Mouse (Mus musculus) heart, embryonic 11.5 days (tissue): ENCODE data around the gene Casp9. TPM values are rescaled to one million over a fixed set of nuclear protein-coding genes. Genes with fewer than 3 reads are reported as not detected.

Source experiments
- ATAC-seq: fragments of 200-750 bp; cut with Nextera tagmentation; replicated peaks from 2 replicates; pipeline ENCODE4 v1.8.0; 2017; ENCODE audit warnings: moderate library complexity; ENCODE audit not compliant: insufficient number of reproducible peaks, low FRiP score, low TSS enrichment
- H3K27ac ChIP-seq: fragments of 300-500 bp; sonication (generic); 2 replicates; pipeline ENCODE4 v1.5.1; 2014; ENCODE audit warnings: mild to moderate bottlenecking, low read depth, low read length
- H3K27me3 ChIP-seq: fragments of 300-500 bp; sonication (generic); 2 replicates; pipeline ENCODE4 v1.6.1; 2014; ENCODE audit warnings: mild to moderate bottlenecking, low read length, mixed read lengths; ENCODE audit not compliant: control insufficient read depth, insufficient read depth
- H3K36me3 ChIP-seq: fragments of 300-500 bp; sonication (generic); 2 replicates; pipeline ENCODE4 v1.6.1; 2014; ENCODE audit warnings: mild to moderate bottlenecking, low read length, moderate library complexity, mixed read lengths; ENCODE audit not compliant: control insufficient read depth, insufficient read depth
- H3K4me1 ChIP-seq: fragments of 300-500 bp; sonication (generic); 2 replicates; pipeline ENCODE4 v1.6.1; 2014; ENCODE audit warnings: low read length; ENCODE audit not compliant: control insufficient read depth, insufficient read depth
- H3K4me2 ChIP-seq: fragments of 300-500 bp; sonication (generic); 2 replicates; pipeline ENCODE4 v1.6.1; 2014; ENCODE audit warnings: mild to moderate bottlenecking, moderate library complexity
- H3K4me3 ChIP-seq: fragments of 300-500 bp; sonication (generic); 2 replicates; pipeline ENCODE4 v1.5.1; 2014; ENCODE audit warnings: low read depth, low read length
- H3K9ac ChIP-seq: fragments of 300-500 bp; sonication (generic); 2 replicates; pipeline ENCODE4 v1.6.1; 2014; ENCODE audit warnings: mild to moderate bottlenecking, low read depth, low read length, moderate library complexity
- H3K9me3 ChIP-seq: fragments of 300-500 bp; sonication (generic); replicated peaks from 2 replicates; pipeline ENCODE4 v1.6.1; 2016; ENCODE audit warnings: low read length; ENCODE audit not compliant: control insufficient read depth
- WGBS: fragments of 180-500 bp; shearing (Covaris S2); extraction: QIAGEN DNeasy Blood & Tissue Kit; methylation state at CpG from one replicate; pipeline ENCODE4 v1.1.7; 2014; ENCODE audit not compliant: insufficient replicate concordance; 5-methylcytosine and 5-hydroxymethylcytosine counted together
- polyA plus RNA-seq: library from polyadenylated mRNA; unstranded; fragments of >200 nt; fragmentation: Nextera tagmentation; extraction: Ambion mirVana; gene quantifications from 2 replicates; pipeline ENCODE4 v1.2.1, GENCODE M21; 2014

Casp9 gene
- polyA plus RNA-seq, 1 experiment from 2014 or later, result 15.4 TPM

DNA sequence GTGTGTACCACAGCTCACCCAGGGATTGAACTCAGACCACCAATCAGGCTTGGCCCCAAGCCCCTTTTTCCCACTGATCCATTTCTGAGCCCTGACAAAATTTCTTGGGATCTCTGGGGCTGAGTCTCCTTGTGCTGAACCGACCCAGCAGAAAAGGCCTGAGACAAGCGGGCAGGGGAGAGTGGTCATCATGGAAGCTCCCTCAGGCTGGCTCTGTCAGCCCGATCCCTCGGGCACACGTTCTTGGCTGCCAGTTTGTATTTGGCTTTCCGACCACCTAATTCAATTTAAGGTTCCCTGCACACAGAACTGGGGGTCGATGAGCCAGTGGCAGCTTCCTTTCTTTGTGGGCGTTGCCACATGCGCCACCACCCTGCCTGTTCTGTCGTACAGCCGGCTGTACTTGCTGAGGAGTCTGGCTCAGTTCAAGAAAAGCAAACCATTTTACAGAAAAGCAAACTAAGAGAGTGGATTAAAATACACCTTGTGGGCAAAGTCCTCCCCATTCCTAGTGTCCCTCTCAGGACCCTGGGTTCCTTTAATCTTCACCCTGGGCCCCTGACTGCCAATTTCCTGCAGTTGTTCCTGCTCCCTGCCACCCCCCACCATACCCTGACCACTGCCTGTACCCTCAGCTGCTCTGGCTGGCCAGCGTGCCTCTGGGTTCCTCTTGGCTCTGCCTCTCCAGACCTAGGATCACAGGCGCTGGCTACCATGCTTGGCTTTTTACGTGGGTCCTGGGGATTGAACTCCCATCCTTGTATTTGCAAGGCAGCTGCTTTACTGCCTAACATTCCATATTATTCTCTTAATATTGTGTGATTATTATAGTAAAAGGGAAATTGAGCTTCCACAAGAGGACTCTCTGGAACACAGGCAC, 23.6 kb downstream of the Casp9 start:
- H3K27ac ChIP-seq, result no peak overlapping the region
- no peaks in the 10 kb centered on the region for H3K9me3 ChIP-seq
- no peak overlapping the region for H3K9ac ChIP-seq
- no peaks in the 10 kb centered on the region for H3K27me3 ChIP-seq
- no peak overlapping the region for H3K4me2 ChIP-seq
- no peak for ATAC-seq
- 71% methylated on average over 14 of the region's 14 CpGs for WGBS
- peaks cover 2% of the 10 kb centered on the region; the same call in 1 of the 2 replicates for H3K36me3 ChIP-seq
- no peak overlapping the region for H3K4me3 ChIP-seq
- no peaks in the 10 kb centered on the region for H3K4me1 ChIP-seq

DNA sequence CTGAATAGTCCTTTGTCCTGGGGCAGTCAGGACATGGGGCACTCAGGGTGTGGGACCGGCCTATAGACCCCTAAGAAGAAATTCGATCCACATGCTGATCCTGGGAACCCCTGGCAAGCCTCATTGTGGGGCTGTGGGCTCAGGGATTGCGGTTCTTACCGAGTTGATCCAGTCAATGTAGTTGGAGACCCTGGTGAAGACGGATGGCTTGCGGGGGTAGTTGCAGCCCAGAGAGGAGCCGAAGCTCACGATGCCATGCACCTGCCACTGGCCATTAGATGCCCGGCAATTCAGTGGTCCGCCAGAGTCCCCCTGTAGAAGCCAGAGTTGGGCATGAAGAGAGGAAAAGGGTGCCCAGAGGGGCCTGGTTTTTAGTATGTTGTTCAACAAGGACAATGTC, 24.3 kb downstream of the Casp9 start:
- no peak overlapping the region for H3K4me2 ChIP-seq
- no peak overlapping the region for H3K27ac ChIP-seq
- 76% methylated on average over 10 of the region's 10 CpGs for WGBS
- H3K4me3 ChIP-seq, result no peak overlapping the region
- H3K9me3 ChIP-seq, result no peaks in the 10 kb centered on the region
- ATAC-seq, result no peak
- no peaks in the 10 kb centered on the region for H3K27me3 ChIP-seq
- no peaks in the 10 kb centered on the region for H3K36me3 ChIP-seq
- no peaks in the 10 kb centered on the region for H3K4me1 ChIP-seq
- H3K9ac ChIP-seq, result no peak overlapping the region

DNA sequence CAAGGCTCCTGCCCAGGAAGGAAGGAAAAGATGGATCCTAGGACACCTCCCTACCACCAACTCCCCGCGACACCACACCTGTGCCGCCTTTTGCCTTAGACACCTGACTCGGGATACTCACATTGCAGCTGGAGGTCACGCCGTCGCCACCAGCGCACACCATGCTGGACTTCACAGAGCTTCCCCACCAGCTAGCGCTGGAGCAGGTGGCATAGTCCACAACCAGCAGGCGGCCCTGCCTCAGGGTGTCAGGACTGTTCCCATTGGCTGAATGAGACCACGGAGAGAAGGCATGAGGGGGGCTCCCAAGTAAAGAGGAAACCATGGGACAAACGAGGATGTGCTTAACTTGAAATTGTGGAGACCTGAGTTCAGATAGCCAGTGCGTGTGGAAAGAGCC, 25.4 kb downstream of the Casp9 start:
- H3K27me3 ChIP-seq, result no peaks in the 10 kb centered on the region
- no peaks in the 10 kb centered on the region for H3K36me3 ChIP-seq
- H3K4me2 ChIP-seq, result no peak overlapping the region
- ATAC-seq, result no peak
- no peak overlapping the region for H3K4me3 ChIP-seq
- no peak overlapping the region for H3K27ac ChIP-seq
- H3K9me3 ChIP-seq, result no peaks in the 10 kb centered on the region
- 80% methylated on average over 13 of the region's 13 CpGs for WGBS
- H3K9ac ChIP-seq, result no peak overlapping the region
- no peaks in the 10 kb centered on the region for H3K4me1 ChIP-seq

DNA sequence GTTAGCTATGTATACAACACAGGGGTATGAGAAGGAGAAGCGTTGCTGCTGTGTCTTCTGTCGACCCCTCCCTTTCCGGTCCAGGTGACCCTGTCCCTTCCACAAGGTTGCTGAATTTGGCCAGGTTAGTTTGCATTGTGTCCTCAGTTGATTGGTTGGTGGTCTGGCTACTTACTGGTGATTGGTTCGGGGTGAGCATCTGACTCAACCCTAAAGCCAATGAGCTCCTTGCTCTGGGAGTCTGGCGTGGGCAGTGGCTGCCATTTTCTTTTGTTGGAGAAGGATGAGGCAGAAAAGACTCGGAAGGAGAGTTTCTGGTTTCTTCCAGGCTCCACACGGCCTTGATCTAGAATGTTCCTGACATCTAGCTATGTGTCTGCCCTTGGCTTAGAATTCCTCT, 25.9 kb downstream of the Casp9 start:
- Histone ChIP-seq H3K4me2 (no peak overlapping the region), H3K36me3 (no peaks in the 10 kb centered on the region), H3K4me1 (no peaks in the 10 kb centered on the region), H3K9me3 (no peaks in the 10 kb centered on the region), H3K4me3 (no peak overlapping the region), H3K9ac (no peak overlapping the region), H3K27me3 (no peaks in the 10 kb centered on the region), H3K27ac (no peak overlapping the region)
- no peak for ATAC-seq
- WGBS, result 87% methylated on average over 7 of the region's 7 CpGs

DNA sequence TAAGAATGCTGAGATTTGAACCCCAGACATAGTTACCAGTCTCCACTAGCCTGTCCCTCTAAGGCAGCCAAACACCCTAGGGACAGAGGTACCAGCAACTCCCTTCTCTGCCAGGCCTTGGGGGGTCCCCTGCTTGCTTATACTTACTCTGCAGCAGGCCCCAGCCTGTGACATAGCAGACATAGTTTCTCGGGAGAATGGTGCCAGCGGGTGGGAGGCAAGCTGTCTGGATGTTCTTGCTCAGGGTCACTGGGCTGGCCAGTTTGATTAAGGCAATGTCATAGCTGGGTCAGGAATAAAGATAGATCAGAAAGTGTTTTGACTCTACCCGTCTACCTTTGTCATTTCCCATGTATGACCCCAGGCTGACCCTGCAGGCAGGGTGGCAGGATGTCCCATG, 27.8 kb downstream of the Casp9 start:
- Histone ChIP-seq H3K27ac (no peak overlapping the region), H3K9ac (no peak overlapping the region), H3K4me2 (no peak overlapping the region), H3K27me3 (no peaks in the 10 kb centered on the region), H3K36me3 (no peaks in the 10 kb centered on the region), H3K4me1 (no peaks in the 10 kb centered on the region), H3K4me3 (no peak overlapping the region), H3K9me3 (no peaks in the 10 kb centered on the region)
- ATAC-seq, result no peak
- 39% methylated on average over 3 of the region's 3 CpGs for WGBS

DNA sequence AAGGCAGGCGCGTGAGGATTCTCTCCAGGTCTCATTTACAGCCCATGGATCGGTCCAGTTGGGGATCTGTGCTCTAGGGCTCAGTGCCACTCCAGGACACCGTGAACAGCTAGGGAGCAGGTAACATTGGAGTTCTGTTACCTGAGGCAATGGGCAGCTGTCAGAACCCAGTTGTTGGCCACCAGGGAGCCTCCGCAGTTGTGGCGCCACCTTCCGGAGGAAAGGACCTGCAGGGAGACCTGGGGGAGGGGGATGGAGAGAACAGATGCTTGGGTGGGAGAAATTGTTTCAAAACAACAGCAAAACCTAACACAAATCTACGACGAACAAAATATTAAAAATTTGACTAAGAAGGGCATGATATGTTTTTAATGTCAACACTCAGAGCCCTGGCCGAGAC, 28.7 kb downstream of the Casp9 start:
- H3K4me2 ChIP-seq, result no peak overlapping the region
- no peaks in the 10 kb centered on the region for H3K36me3 ChIP-seq
- H3K4me3 ChIP-seq, result no peak overlapping the region
- H3K27ac ChIP-seq, result no peak overlapping the region
- H3K9me3 ChIP-seq, result no peaks in the 10 kb centered on the region
- no peaks in the 10 kb centered on the region for H3K27me3 ChIP-seq
- no peaks in the 10 kb centered on the region for H3K4me1 ChIP-seq
- ATAC-seq, result no peak
- 61% methylated on average over 10 of the region's 10 CpGs for WGBS
- H3K9ac ChIP-seq, result no peak overlapping the region

DNA sequence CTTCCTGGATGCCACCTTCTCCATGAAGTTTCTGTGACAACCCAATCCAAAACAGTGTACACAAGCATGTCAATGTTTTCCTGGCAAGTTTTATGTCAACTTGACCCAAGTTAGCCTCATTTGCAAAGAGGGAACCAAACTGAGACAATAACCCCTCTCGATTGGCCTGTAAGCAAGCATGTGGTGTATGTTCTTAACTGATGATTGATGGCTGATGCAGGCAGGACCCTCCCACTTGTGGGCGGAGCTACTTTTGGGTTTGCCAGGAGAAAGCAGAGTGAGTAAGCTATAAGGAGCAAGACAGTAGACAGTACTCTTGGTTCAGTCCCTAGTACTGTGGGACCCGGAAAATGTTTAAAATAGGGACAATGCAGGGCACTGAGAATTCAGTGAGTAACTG, 29.6 kb downstream of the Casp9 start:
- Histone ChIP-seq H3K9me3 (no peaks in the 10 kb centered on the region), H3K4me3 (no peak overlapping the region), H3K36me3 (no peaks in the 10 kb centered on the region), H3K4me2 (no peak overlapping the region), H3K4me1 (no peaks in the 10 kb centered on the region), H3K9ac (no peak overlapping the region), H3K27me3 (no peaks in the 10 kb centered on the region), H3K27ac (no peak overlapping the region)
- ATAC-seq, result no peak
- WGBS, result 44% methylated on average over 3 of the region's 3 CpGs

DNA sequence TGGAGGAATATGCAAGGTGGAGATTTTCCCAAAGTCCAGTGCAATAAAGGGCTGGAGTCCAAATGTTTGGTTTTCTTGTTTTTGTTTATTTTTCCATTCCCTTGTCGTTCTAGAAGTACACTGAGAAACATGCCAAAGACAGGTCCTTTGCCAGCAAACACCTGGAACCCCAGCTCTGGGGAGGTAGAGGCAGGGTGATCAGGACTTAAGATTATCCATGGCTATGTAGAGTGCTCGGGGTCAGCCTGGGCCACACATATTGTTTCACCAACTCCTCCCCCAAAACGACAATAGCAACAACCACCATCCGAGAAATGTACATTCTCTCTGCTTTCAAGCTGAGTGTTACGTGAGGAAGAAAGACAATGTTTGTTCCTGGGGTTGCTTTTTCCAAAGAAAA, 32.6 kb downstream of the Casp9 start, which contains the start of gene Cela2a:
TSS of gene Cela2a (minus strand) at position 101 of the 400 bp plus-strand sequence.
- Histone ChIP-seq H3K36me3 (no peaks in the 10 kb centered on the region), H3K4me1 (no peaks in the 10 kb centered on the region), H3K27me3 (no peaks in the 10 kb centered on the region), H3K9me3 (no peaks in the 10 kb centered on the region), H3K9ac (no peak within 1 kb of the TSS), H3K27ac (no peak within 1 kb of the TSS), H3K4me3 (no peak within 1 kb of the TSS), H3K4me2 (no peak within 1 kb of the TSS)
- WGBS, result 56% methylated on average over 5 of the region's 5 CpGs
- ATAC-seq, result no peak

DNA sequence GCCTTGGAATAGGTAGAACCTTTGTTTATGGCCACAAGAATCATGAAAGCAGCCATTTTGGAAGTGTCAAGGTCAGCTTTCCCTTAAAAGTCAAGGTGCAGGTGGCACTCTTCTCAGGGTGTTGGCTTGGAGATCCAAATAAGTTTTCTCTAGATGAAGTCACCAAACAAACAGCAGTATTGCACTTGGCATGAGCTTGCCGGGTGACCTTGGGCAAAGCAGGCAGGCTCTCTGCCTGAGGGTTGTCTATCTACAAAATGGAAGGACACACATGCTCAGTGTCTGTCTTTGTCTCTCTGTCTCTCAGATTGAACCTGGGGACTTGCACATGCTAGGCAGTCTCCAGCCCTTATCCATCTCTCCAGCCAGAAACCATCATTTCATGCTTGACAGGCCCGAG, 34.0 kb downstream of the Casp9 start:
- no peak for ATAC-seq
- Histone ChIP-seq H3K4me1 (no peaks in the 10 kb centered on the region), H3K9ac (no peak overlapping the region), H3K9me3 (no peaks in the 10 kb centered on the region), H3K36me3 (no peaks in the 10 kb centered on the region), H3K27me3 (no peaks in the 10 kb centered on the region), H3K4me2 (no peak overlapping the region), H3K27ac (no peak overlapping the region), H3K4me3 (no peak overlapping the region)
- 80% methylated on average over 2 of the region's 2 CpGs for WGBS
